Mouse (Mus musculus): Measurements from ENCODE around the gene Anapc15-ps. TPM values are rescaled to one million over a fixed set of nuclear protein-coding genes. Genes with fewer than 3 reads are reported as not detected.

The Anapc15-ps gene
- not detected in 2 replicates for polyA plus RNA-seq (2012; rRNA removed)

GRCm38 (mm10) chr10:95673351-95673750 is at the start of gene Anapc15-ps:
TSS of gene Anapc15-ps (minus strand) at chr10:95673451.

Other genes starting within 250 kb of the Anapc15-ps start
- 55.9 and 56.2 TPM in 2 replicates for gene Mrpl42, start 171.5 kb downstream of the Anapc15-ps start, polyA plus RNA-seq (2012; rRNA removed)
- 21.2 and 26.6 TPM in 2 replicates for gene Ube2n, start 158.3 kb downstream of the Anapc15-ps start, polyA plus RNA-seq (2012; rRNA removed)
- gene Nudt4, start 109.3 kb downstream of the Anapc15-ps start, polyA plus RNA-seq (2012; rRNA removed), result 128 and 142 TPM in 2 replicates
- gene Gm33543, start 169.5 kb upstream of the Anapc15-ps start, polyA plus RNA-seq (2012; rRNA removed), result not detected in 2 replicates

Data from colon, adult 2 months (tissue).